Mouse (Mus musculus) olfactory bulb, adult 2 months (tissue): ENCODE measurements around the gene Aldh1l1. TPM values are rescaled to one million over a fixed set of nuclear protein-coding genes. Genes with fewer than 3 reads are reported as not detected.
A peak's percentile ranks its signal among the peaks of the same experiment; 100 is the strongest.

Experiments used
- H3K27ac ChIP-seq: fragments of 200-500 bp; 2 replicates; pipeline ENCODE4 v1.5.1; 2012; ENCODE audit warnings: low read depth, low read length; ENCODE audit not compliant: insufficient read depth
- H3K4me1 ChIP-seq: fragments of 200-500 bp; 2 replicates; pipeline ENCODE4 v1.6.1; 2012; ENCODE audit warnings: low read length; ENCODE audit not compliant: control insufficient read depth, insufficient read depth
- H3K4me3 ChIP-seq: fragments of 200-500 bp; 2 replicates; pipeline ENCODE4 v1.5.1; 2012; ENCODE audit warnings: mild to moderate bottlenecking, low read depth, low read length, moderate library complexity; ENCODE audit not compliant: insufficient read depth
- CTCF ChIP-seq: fragments of 200-500 bp; IDR thresholded peaks from 2 replicates; pipeline ENCODE4 v1.5.1; 2012; ENCODE audit warnings: low read depth, mild to moderate bottlenecking, low read length, moderate library complexity; ENCODE audit not compliant: insufficient read depth
- POLR2A ChIP-seq: fragments of 200-500 bp; IDR thresholded peaks from 2 replicates; pipeline ENCODE4 v1.6.1; 2012; ENCODE audit warnings: mild to moderate bottlenecking, low read depth, low read length, moderate library complexity; ENCODE audit not compliant: insufficient read depth
- WGBS: fragments of 180-500 bp; shearing (Covaris S2); methylation state at CpG from one replicate; pipeline ENCODE4 v1.1.7; 2018; 5-methylcytosine and 5-hydroxymethylcytosine counted together
- polyA plus RNA-seq: library from polyadenylated mRNA; stranded (reverse); fragments of >200 nt; gene quantifications from 2 replicates; pipeline ENCODE4 v1.2.4, GENCODE M21; 2012; ENCODE audit warnings: low replicate concordance; ENCODE audit not compliant: missing spikeins, insufficient read depth, insufficient read length

The Aldh1l1 gene
- polyA plus RNA-seq, 1 experiment: not detected

DNA sequence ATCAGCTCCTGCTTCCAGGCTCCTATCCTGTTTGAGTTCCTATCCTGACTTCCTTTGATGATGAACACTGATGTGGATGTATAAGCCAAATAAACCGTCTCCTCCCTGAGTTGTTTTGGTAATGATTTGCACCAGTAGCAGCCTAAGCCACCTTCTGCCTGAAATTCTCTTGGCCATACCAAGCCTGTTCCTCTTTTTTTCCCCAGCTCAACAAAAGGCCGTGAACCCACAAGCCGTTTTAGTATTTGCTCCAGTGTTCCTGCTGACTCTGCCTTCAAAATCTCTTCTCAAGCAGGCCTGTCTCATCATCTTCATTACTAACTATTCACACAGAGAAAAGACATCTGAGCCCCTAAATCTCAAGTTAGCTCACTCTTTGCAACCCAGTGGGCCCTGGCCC lies 7.9 kb downstream of the Aldh1l1 start:
- Histone ChIP-seq H3K4me1 (peaks cover 9% of the 10 kb centered on the region), H3K27ac (no peak overlapping the region), H3K4me3 (no peak overlapping the region)
- TF ChIP-seq POLR2A: no peak
- TF ChIP-seq CTCF: no peak
- WGBS: 79% methylated on average over 3 of the region's 3 CpGs

DNA sequence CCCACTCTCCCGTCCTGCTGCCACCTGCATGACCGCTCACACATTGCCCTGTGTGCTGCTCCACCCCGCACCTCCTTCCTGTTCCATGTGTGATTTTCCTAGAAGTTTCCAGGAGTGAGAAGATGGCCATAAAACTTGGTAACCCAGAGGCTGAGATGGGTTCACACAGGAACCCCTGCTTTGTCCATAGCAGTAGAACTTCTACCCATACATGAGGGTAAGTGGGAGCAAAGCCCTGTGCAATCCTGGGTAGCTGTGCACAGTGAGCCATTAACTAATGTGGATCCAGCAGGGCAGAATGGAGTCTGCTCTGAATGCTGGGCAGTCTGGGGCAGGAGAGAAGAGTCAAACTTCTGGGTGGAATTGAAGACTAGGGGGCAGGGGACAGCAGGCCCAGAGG lies 8.3 kb downstream of the Aldh1l1 start:
- no peak overlapping the region for H3K4me3 ChIP-seq
- TF ChIP-seq POLR2A (no peak), CTCF (no peak)
- no peak overlapping the region for H3K27ac ChIP-seq
- H3K4me1 ChIP-seq: peaks cover 9% of the 10 kb centered on the region
- 93% methylated on average over 3 of the region's 3 CpGs for WGBS

DNA sequence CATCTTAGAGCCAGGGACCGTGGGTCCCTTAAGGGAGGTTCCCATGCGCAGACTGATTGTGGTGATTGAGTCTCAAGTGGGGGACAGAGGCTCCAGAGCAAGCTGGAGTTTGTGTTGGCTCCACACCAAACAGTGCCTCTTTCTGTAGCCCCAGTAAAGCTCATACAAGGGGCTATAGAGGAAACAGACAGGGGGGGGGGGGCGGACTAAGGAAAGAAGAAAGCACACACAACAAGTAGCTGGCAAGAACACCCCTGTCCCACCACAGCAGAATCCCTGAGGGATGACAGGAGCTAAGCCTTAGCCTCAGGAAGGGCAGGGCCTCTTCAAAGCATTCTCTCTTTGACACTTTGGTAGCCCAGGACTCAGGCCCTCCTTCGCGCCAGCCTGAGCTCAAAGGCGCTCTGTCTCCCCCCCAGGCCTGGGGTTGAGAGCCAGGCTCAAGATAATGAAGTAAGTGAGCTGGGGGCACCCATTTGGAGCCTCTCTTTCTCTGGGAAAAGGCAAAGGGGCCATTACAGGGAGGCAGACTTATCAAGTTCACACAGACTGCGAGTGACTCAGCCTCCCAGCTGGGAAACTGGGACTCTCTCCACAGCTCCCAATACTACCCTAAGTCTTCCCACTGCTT lies 9.2 kb downstream of the Aldh1l1 start:
- WGBS: 41% methylated on average over 6 of the region's 7 CpGs
- H3K4me3 ChIP-seq: no peak overlapping the region
- H3K27ac ChIP-seq: peak overlapping the region; percentile 8; the same call in 1 of the 2 replicates
- H3K4me1 ChIP-seq: peaks cover 9% of the 10 kb centered on the region
- TF ChIP-seq CTCF: no peak
- TF ChIP-seq POLR2A: no peak

DNA sequence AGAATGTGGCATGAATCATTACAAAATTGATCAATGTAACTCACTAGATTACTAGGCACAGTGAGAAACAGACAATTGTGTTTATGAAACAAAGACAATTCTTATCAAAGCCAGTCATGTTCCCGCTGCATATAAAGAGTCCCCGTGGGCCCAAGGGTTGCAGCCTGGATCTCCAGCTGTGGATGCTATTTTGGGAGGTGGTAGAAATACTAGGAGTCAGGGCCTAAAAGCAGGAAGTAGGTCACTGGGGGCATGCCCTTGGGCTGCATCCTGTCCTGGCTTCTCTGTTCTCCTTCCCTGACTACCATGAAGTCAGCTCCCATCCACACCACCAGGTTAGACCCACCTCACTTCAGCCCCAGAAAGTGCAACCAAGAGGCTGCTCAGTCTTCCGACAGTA lies 10.0 kb downstream of the Aldh1l1 start:
- no peak for TF ChIP-seq CTCF
- TF ChIP-seq POLR2A: no peak
- Histone ChIP-seq H3K27ac (no peak overlapping the region), H3K4me3 (no peak overlapping the region), H3K4me1 (peaks cover 7% of the 10 kb centered on the region)
- 53% methylated on average over 3 of the region's 3 CpGs for WGBS

DNA sequence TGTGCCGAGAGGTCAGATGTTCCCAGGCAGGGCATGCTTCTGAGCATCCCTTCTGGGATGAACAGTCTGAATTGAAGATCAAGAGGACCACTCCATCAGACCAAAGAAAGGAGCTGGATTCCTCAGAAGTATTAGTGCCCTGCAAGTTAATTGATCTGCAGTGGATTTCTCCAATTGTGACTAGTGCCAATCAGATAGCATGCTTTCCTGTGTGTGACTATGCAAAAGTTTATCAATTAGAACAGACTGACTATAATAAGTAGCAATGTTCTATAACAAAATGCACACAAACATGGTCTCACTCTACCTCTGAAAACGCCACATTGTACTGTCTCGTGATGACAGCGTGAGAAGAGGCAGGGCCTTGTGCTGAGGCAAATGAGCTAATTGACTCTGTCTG lies 13.3 kb downstream of the Aldh1l1 start:
- TF ChIP-seq POLR2A (no peak), CTCF (no peak)
- no peak overlapping the region for H3K27ac ChIP-seq
- peaks cover 7% of the 10 kb centered on the region for H3K4me1 ChIP-seq
- no peak overlapping the region for H3K4me3 ChIP-seq
- 71% methylated on average over 4 of the region's 4 CpGs for WGBS

DNA sequence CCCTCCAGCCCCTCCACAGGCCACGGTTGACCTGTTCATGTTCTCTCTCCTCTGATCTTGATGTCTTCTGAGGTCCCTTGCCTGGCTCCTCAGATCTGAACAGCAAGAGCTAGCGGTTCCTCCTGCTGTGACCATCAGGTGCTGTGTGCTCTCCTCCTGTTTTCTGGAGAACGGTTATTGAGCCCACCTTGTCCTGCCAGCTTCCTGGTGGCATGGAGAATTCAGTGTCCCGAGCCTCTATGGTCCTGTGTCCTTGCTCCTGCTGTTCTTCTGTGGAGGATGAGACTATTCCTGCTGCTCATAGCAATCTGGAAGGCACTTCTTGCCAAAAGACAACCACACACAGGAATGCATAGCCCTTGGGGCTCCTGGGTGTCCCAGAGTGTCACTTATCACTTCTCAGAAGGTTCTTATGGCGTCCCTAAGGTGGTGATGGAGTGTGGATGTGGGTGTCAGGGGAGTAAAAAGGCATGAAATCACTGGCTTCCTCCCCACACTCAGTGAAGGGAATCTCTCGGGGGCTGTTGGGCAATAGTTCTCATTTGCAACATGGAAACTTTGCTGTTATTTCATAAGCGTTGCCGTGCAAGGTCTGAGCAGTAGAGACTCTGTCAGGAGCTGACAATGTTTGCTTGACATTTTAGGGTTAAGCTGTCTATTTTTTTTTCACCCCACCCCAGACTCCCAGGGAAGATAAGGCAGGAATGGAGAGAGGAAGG lies 15.2 kb downstream of the Aldh1l1 start:
- 87% methylated on average over 8 of the region's 8 CpGs for WGBS
- Histone ChIP-seq H3K27ac (no peak overlapping the region), H3K4me3 (no peak overlapping the region), H3K4me1 (no peaks in the 10 kb centered on the region)
- TF ChIP-seq POLR2A (no peak), CTCF (no peak)

DNA sequence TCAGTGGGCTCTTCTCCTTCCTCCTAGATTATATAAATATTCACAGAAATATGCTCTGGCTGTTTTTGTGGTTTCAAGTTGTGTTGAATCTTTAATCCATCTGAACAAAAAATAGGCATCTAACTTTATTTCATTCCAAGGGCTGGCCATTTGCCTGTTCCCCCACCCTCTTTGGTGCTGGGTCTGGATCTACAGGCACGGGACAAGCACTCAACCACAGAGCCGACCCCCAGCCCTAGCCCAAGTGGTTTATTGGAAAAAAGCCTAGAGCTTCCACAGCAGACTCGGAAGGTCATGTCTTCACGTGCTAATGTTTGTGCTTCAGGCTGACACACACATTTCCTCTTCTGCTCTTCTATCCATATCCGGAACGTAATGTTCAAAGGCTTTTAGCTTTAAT lies 19.7 kb downstream of the Aldh1l1 start:
- 58% methylated on average over 6 of the region's 6 CpGs for WGBS

DNA sequence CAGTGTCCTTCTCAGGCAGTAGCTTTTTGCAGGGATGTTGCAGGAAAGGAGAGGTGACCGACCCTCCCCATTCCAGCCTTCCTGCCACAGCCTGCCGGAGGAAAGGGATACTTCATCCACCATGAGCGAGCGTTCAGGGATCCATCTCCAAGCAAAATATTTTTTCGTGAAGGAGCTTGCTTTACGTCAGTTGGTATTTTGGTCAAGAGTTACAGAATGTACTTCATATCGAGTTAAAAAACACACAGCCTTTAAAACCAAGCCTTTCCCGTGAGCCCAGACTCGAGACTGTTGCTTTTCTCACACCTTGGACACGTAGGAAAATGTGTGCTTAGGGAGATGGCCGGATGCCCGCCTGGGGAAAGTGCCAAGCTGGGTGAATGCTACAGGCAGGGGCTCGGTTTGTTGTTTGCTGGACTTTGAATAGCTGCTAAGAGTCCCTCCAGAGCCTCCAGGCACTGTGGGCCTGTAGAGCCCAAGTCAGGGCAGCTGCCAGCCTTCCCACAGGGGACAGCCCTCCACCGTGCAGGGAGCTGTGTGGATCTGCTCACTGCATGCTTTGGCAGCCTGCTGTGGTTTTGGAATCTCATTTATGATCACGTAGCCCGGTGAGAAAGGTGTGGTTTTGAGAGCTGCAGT lies 20.6 kb downstream of the Aldh1l1 start:
- Histone ChIP-seq H3K4me1 (peaks cover 6% of the 10 kb centered on the region; the same call in 1 of the 2 replicates), H3K27ac (peak overlapping the region; percentile 58), H3K4me3 (no peak overlapping the region)
- TF ChIP-seq POLR2A (no peak), CTCF (no peak)
- WGBS: 46% methylated on average over 16 of the region's 16 CpGs

More for the DNA sequence above, 19.7 kb downstream of the Aldh1l1 start:
- TF ChIP-seq CTCF: no peak
- no peak for TF ChIP-seq POLR2A
- H3K4me1 ChIP-seq: peaks cover 6% of the 10 kb centered on the region; the same call in 1 of the 2 replicates
- no peak overlapping the region for H3K4me3 ChIP-seq
- no peak overlapping the region for H3K27ac ChIP-seq

DNA sequence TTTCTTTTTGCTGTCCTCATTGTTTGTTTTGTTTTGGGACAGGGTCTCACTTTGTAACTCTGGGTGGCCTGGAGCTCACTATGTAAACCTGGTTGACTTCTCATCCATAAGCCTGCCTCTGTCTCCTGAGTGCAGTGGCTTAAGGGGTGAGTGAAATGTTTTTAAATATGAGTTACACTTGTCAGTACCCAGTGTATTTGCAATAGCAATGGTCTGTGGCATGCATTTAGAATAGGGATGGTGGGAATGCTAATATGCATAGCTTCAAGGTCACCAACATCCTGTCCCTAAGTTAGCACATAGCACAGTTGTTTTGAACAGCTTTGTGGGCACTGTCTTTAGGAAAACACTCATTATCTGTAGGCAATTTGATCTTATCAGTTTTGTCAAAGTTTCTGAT lies 21.2 kb downstream of the Aldh1l1 start:
- peak overlapping the region; percentile 58; the same call in 1 of the 2 replicates for H3K27ac ChIP-seq
- peaks cover 6% of the 10 kb centered on the region; the same call in 1 of the 2 replicates for H3K4me1 ChIP-seq
- no peak overlapping the region for H3K4me3 ChIP-seq
- TF ChIP-seq POLR2A: no peak
- TF ChIP-seq CTCF: no peak

DNA sequence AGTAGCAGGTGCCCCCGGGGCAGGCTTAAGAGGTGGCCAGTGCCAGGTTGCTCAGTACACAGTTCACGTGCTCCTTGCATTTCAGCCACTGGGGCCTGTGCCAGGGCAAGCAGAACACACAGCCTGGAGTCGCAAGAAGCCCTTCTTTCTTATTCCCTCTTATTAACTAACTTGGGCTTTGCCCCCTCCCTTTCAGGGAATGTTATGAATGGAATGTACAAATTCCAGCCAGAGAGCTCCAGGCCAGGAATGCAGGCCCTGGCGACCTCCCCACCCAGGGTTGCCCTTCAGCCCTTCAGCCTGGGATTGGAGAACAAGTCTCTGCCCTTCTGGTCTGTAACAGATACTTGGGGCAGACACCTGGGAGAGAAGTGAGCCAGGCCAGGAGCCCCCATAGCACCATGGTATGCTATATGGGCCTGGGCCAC lies 22.0 kb downstream of the Aldh1l1 start:
- 44% methylated on average over 4 of the region's 4 CpGs for WGBS
- Histone ChIP-seq H3K4me3 (no peak overlapping the region), H3K27ac (no peak overlapping the region), H3K4me1 (peaks cover 6% of the 10 kb centered on the region; the same call in 1 of the 2 replicates)
- TF ChIP-seq POLR2A (no peak), CTCF (no peak)
